Mouse (Mus musculus) ovary, postnatal 10 days (tissue): Measurements from ENCODE around the gene Lrp6.

Experiments used
- DNase-seq: peaks from one replicate; pipeline ENCODE4 v3.0.0; 2022; ENCODE audit warnings: low spot score

Gene Lrp6

DNA sequence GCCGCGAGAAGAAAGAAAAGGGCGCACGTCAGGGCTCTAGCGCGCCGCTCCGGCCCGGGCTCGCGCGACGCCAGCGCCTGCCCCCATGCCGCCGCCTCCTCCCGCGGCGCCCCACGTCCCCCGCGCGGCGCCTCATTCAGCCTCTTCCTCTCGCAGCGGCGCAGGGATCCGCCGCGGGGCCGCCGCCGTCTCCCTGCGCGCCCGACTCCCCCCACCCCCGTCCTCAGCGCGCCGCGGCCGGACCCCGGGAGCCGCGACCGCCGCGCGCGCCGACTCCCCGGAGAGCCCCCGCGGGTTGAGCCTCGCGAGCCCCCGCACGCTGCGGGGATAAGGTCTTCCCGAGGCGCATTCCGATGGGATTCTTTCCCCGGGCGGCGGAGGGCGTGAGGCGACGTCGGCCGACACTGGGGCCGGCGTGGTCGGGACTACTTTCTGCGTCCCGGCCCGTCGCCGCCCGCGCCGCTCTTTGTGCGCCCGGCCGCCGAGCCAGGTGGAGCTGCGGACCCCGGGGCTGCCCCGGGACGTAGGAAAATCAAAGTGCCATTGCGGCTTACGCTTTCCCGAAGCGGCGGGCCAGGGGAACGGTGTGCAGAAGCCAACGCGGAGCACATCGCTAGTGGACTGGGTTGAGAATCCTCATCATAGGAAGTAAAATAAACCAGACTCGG, at the start of gene Lrp6:
Gene Lrp6, minus strand, starts transcription at position 148 of the 668 bp plus-strand sequence.
- DNase-seq, result peak; percentile 77

DNA sequence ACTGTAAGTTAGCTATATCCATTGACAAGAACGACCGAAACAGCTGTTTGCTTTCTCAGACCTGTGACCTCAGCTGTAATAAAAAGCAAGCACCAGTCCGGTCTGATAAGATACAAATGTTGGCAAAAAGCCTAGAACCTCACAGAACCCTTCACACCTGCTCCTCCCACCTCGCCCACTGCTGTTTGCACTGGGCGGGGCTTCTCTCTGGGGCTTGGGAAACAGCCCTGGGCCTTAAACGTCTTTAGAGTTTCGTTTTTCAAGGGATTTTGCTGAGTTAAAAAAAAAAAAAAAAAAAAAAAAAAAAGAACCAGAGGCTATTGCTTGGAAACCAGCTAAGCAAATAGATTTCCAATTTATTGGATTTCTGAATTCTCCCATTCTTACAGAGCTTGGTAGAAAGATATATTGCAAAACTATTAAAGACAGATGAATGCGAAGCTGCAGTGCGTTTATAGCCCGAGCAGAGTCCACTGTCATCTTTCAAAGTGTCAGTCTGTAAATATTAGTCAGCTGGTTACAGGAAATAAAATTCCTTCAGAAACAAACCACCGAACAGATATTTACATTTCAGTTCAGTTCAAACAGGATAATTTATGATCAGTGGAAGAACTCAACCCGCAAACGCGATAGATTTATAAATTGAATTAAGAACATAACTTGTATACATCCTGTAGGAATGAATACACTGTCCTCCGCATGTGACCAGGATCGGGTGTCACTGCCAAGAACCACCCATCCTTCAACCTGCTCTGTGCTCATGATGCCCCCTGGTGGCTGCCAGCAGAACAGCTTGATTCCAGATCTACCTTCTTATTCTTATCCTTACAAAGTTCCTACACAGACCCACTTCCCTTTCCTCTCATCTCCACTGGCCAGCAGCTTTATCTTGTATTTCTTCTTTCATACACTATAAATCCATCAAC, 48.2 kb upstream of the Lrp6 start:
- peak; percentile 53 for DNase-seq

DNA sequence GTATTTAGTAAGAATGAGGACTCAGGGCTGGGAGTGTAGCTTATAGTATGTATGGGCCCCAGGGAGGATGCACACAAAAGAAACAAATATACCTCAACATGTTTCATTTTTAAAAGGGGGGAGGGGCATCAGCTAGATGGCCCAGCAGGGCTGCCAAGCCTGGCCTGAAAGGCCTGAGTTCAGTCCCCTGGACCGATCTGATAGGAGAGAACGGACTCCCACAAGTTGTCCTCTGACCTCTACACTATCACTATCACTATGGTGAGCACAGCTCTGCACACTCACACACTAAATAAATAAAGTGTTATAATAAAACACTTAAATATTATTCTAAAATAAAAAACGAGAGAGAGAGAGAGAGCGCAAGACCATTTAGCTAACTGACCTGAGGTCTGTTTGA, 47.6 kb upstream of the Lrp6 start:
- DNase-seq, result no peak

DNA sequence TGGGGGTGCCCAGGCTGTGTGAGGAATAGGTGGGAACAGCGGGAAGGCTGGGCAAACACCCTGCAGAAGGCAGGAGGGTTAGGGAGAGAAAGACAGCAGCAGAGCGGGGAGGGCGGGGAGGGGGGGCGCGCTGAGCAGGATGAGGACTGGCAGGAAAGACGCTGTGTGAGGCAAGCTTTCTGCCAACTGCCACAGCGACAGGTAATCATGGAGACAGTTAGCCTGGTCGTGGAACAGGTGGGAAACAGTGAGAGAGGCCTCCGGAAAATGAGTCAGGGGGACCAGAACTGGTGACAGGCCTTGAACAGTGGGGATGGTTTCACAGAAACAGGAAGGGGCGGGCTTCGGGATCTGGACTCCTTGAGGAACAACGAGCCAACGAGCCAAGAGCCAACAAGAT, 45.1 kb upstream of the Lrp6 start:
- DNase-seq, result no peak

DNA sequence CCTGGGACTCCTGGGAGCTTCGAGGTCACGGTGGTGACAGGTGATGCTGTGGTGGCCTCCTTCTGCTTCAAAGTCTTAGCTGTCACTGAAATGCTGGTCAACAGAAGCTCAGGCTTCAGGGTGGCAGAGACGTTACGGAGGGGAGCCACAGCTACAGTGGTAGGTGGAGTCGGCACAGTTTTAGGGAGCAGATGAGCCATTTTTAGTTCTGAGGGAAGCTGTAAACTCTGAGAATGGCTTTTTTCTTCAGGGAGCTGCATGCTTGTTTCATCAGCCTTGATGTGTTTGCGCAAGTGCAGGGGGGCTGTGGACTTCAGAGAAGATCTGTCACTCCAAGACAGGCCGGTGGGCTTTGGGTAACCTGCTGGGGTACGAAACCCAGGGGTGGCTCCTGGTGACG, 43.6 kb upstream of the Lrp6 start:
- no peak for DNase-seq

DNA sequence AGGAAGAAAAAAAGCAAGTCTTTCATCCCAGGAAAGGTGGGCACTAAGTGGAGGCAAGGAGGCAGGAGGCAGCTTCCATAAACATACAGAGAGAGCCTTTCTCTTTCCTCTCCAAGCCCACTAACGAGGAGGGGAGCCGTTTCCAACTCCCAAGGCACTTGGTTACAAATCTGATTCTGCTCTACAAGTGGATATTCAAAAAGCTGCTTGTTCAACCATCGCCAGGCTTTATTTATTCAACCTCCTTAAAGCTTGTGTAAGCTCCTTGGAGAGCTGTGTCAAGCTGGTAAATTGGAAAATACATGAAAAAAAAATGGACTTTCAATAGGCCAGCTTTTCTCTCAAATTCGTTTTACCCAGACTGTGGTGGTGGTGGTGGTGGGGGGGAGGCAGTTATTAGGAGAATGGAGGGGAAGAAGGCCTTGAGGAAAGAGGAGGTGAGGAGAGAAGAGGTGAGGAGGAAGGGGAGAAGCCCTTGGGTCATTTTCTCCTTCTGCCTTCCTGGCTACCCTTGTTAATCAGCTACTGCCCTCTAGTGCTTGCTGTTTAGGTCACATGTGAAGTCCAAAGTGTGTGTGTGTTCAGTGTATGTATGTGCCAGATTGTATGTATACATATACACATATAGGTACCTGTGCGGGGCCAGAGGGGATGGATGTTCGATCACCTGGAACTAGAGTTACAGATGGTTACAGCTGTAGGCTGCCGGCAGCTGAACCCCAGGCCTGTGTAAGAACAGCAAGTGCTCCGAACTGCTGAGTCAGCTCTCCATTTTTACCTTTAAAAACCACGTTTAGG, 40.4 kb upstream of the Lrp6 start:
- no peak for DNase-seq

DNA sequence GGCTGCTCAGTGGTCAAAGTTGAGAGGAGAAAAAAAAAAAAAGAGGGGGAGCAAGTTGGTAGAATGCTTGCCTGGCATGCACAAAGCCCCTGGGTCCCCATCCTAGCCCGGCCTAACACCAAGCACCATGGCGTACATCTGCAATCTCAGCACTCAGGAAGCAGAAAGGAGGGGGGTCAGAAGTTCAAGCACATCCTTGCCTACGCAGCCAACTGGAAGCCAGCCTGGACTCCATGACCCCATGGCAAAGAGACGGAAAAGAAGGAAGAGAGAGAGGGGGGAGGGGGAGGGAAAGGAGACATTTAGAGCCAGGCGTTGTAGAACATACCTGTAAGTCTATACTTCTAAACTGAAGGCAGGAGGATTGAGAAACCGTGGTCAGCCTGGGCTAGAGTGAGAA, 39.8 kb upstream of the Lrp6 start:
- no peak for DNase-seq

DNA sequence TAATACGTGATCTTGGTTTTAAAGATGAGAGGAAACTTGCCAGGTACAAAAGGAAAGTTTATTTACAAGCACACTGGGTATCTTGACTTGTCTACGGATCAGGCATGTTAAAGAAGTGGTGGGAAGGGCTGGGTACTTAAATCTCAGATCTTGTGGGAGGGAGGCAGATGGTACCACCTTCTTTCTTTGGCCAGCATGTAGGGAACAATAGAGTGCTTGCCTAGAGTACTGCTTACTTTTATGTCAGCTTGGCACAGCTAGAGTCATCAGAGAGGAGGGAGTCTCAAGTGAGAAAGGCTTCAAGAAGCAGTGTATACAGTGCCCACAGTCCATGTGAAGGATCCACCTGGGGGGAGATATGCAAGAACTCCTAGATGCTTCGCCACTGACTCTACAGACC, 38.4 kb upstream of the Lrp6 start:
- DNase-seq, result no peak

DNA sequence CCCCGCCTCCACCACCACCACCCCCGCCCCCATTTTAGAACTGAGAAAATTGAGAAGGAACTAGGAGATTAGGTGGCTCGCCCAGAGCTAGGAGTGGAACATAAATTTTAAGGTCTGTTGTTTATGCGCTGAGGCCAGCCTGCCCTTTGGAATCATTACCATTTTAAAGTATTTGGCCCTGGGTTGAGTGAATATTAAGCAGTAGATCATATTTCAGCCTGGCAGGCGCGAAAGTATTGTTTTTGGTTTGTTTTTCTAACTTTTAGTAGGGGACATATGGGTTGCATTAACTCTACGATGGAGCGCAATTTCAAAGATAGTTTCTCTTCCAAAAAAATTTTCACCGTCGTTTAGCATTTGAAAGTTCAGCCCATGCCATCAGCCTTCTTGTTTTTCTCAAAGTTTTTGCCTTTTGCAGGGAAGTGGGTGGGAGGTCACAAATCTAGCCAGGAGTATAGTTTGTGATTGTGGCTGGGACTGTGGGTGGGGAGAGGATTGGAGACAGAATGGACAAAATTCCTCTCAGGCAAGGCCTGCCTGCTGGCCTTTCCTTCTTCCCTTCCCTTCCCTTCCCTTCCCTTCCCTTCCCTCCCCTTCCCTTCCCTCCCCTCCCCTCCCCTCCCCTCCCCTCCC, 35.7 kb upstream of the Lrp6 start:
- DNase-seq, result no peak

DNA sequence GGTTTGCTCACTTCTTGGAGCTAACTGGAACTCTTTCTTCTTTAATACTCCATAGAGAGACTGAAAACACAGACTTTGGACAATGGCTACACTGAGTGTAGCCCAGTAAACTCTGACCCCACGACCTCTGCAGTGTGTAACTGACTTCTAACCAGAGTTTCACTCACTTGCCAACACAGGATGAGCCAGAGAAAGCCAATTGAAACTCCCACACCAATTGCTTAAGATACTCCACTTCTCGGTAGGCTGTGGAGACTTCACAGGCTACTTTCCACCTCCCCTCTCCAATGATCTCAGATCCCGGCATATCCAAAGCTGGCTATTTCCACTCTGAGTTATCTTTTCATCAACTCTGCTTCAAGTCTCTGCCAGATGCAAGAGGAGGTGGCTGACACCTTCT, 35.0 kb upstream of the Lrp6 start:
- no peak for DNase-seq

DNA sequence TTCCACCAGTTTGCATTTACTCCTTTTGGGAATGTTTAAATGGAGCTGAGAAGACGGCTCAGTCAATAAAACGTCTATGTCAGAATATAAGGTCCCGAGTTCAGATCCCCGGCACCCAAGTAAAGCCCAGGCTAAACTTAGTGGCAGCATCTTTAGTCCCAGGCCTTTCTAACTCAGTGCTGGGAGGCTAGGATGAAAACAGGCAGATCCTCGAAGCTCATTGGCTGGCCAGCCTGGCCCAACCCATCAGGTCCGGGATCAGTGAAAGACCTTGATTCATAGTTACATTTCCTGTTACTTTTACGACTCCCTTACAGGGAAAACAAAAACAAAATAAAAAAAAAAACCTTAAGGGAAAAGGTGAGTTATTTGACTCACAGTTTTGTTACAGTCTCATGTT, 34.4 kb upstream of the Lrp6 start:
- DNase-seq, result no peak

DNA sequence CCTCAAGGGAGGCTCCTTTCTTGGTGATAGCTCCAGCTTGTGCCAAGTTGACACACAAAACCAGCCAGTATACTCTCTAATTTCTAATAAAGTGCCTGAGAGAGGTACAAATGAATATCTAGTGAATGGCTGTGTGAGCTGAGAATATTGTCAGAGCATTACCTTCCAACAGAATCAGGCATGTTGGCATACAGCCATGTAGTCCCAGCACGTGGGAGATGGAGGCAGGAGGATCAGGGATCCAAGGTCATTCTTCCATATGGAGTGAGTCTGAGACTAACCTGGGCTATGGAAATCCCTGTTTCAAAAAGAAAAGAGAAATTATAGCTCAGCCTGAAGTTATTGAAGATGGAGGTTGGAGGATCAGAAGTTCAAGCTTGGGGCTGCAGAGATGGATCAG, 32.5 kb upstream of the Lrp6 start:
- DNase-seq, result no peak

DNA sequence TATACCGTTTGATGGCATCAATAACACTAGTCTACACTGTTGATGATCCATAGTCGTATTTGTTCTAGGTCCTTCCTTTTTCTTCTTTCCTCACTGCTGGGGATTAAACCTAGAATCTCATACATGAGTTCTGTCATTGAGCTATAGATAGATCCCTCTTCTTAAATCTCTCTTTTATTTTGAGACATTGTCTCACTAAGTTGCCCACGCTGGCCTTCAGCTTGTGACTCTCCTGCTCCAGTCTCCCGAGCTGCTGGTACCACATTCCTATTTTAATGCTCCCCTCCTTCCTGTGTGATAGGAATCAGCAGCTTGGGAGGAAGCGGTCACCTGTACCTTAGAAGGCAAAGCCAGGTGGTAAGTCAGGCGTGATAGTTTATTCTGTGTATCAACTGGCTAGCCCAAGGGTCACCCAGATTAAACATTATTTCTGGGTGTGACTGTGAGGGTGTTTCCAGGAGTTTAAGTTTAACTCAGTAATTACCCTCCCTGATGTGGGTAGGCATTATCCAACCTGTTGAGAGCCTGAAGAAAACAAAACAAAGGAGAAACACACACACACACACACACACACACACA, 31.0 kb upstream of the Lrp6 start:
- DNase-seq, result no peak

DNA sequence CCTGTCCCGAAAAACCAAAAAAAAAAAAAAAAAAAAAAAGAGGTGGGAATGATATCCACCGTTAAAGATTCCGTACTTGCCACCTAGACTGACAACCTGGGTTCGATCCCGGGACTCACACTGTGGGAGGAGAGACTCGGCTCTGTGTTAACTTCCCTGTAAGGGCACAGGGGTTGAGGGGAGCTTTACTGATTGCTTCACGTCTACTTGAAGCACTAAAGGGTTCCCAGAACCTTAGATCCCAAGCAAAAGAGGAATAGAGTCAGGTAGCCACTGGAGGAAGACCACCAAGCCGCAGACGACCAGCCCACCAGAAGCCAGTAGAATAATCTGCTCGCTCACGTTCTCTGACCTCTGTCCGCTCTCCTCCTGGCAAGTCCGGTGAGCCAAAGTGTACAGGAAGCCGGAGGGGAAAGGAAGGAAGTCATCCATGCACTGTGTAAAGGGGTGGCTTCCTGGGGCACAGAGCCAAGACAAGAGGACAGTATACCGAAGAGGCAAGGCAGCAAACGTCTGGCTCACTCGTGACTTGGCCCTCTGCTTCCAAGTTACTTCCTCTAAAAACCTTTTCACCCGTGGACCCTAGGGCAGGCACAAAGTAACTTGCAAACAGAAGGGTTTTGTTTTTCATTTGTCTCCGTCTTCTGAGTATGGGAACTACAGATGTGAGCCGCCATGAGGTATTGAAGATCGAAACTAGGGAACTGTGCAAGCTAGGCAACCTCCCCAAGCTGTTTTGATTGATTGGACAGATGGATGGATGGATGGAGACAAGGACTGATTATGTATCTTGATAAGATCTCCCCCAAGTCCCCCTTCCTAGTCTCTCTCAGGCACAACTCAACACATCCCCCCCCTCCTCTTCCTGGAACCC, 28.0 kb upstream of the Lrp6 start:
- DNase-seq, result no peak

DNA sequence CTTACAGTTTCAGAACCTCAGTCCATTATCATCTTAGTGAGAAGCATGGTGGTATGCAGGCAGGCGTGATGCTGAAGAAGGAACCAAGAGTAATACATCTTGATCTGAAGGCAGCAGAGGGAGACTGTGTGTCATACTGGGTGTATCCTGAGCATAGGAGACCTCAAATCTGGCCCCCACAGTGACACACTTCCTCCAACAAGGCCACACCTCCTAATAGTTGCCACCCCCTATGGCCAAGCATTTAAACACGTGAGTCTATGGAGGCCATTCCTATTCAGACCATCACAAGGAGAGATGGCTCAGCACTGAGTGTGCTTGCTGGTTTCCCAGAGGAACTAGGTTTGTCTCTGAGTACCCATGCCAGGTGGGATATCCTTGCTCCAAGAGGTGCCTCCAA, 24.8 kb upstream of the Lrp6 start:
- DNase-seq, result no peak

DNA sequence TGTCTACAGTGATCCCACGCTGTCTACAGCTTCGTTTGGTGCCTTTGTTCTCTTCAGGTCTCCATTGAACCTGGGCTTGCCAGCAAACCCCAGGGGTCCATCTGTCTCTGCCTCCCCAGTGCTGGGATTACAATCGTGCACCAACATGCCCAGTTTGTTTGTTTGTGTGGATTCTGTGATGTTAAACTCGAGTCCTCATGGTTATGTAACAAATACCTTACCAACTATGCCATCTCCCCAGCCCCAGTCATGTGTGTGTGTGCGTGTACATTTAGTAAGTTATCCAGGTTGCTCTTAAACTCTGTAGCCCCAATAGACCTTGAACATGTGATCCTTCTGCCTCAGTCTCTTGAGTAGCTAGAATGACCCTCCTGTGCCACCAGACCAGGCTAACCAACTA, 19.5 kb upstream of the Lrp6 start:
- no peak for DNase-seq

DNA sequence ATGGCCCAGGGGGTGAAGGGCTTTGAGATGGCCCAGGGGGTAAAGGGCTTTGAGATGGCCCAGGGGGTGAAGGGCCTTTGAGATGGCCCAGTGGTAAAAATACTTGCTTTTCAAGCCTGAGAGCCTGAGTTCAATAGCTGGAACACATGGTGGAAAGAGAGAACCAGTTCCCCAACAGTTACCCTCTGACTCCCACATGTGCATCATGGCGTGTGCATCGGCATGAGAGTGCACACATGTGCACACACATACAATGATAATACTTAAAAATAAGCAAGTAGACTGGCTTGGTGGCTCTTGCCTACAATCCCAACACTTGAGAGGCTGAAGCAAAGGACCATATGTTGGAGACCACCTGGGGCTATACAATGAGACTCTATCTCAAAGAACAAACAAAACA, 17.9 kb upstream of the Lrp6 start:
- no peak for DNase-seq

DNA sequence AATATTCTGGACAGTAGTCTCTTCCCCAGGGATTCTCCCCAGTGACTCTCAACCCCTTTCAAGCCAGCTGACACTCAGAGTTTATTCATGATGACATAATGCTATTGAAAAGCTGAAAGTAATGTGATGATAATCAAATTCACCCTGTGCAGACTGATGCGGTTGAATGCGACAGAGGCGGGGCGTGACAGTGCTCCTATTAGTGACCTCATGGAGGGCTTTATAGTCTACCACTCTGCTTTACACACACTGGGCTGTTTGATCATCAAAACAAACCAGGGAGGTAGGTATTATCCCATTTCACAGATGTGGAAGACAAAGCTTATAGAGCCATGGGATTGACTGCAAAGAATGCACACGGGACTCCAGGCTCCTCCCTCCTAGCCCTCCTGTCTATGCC, 15.3 kb upstream of the Lrp6 start:
- no peak for DNase-seq

DNA sequence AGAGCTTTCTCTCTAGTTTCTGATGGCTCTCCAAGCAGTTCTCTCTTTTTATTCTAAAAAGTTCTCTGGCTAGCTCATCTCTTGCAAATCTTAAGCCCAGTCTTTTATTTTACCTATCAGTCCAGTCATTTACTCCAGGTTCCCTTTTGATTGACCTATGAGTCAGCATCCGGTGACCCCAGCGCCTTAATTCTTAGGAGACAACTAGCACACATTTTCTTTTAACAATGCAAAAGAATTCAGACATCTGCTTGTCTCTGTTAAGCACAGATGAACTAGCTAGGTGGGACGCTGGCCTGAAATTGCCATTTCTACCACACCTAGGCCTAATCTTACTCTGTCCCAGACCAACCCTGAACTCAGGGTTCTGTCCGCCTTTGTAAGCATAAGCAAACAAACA, 12.7 kb upstream of the Lrp6 start:
- DNase-seq, result no peak

DNA sequence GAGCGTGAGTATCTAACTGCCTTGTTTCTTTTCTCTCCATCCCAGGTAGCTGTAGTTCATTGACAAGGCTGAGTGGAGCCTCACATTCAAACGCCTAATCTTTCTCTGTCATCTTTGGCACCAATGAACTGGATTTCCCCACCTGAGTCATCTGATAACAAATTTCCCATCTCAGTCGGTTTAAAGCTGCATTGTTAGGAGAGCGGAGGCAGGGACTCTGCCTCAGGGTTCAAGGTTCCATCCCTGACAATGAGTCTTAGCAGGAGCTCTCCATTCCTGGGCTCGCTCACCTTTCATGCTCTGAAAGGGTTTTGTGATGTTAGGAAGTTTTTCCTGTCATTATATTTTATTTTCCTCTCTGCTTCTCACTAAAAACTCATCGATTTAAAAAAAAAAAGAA, 11.3 kb upstream of the Lrp6 start:
- no peak for DNase-seq

DNA sequence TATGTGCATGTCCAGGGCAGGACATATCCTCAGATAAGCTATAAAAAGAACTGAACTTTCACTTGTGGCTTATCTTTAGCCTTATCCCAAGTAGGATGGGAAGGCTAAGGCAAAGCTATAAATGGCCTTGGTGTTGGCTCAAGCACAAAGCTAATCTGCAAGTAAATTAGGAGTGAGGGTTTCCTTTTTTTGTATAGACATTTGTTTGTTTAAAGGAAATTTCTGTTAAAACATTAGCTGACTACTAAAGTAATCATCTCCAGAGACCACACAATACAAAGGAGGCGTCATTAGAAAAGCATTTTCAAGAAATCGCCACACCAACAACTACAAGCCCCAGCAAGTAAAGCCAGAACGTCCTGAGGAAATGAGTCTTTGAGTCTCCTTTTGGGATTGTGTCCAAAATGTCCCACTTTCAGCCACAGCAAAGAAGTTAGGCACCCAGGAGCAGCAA, 8.6 kb upstream of the Lrp6 start:
- no peak for DNase-seq
